Mouse (Mus musculus): ENCODE results near the gene Rec8. TPM values are rescaled to one million over a fixed set of nuclear protein-coding genes. Genes with fewer than 3 reads are reported as not detected.

Rec8 gene
- polyA plus RNA-seq, 1 experiment = not detected

- H3K79me2 ChIP-seq (ENCODE audit: control insufficient read depth, insufficient read depth) = no peaks in the 10 kb centered on the region
- H3K36me3 ChIP-seq (ENCODE audit: control insufficient read depth, insufficient read depth) = peaks cover 3% of the 10 kb centered on the region
- H3K79me3 ChIP-seq (ENCODE audit: low read depth) = no peaks in the 10 kb centered on the region
- peak within 1 kb of the TSS; percentile 61 for H3K4me3 ChIP-seq (ENCODE audit: insufficient read depth, poor library complexity, severe bottlenecking)
- no peaks in the 10 kb centered on the region for H3K27me3 ChIP-seq (ENCODE audit: control insufficient read depth, insufficient read depth, insufficient read length)
- TF ChIP-seq FOSL1 (IDR thresholded peaks at IDR 0.05; ENCODE audit: insufficient read depth, low read length, poor library complexity, severe bottlenecking) (no peak), MYOD1 (IDR thresholded peaks at IDR 0.05; ENCODE audit: control insufficient read depth, insufficient read length, low read depth) (no peak), CEBPB (IDR thresholded peaks at IDR 0.05; ENCODE audit: low read depth) (no peak), MAX (IDR thresholded peaks at IDR 0.05) (no peak), USF1 (IDR thresholded peaks at IDR 0.05; ENCODE audit: low read depth) (no peak), MYOG (IDR thresholded peaks at IDR 0.05; ENCODE audit: control insufficient read depth, extremely low read depth, insufficient read length) (no peak), CTCF (IDR thresholded peaks at IDR 0.05; ENCODE audit: control insufficient read depth, insufficient read depth, insufficient read length) (no peak)
- H3ac ChIP-seq (ENCODE audit: control insufficient read depth, insufficient read length, low read depth) = peak within 1 kb of the TSS; percentile 78
These were observed 39.8 kb upstream of the Rec8 start, which contains the start of gene Psme1 for GRCm38 (mm10) chr14:55577871-55578667. Psme1 (plus strand) TSS chr14:55578123.

GRCm38 (mm10) chr14:55578668-55579269 is 39.1 kb upstream of the Rec8 start:
- Histone ChIP-seq H3K36me3 (ENCODE audit: control insufficient read depth, insufficient read depth) (peaks cover 3% of the 10 kb centered on the region), H3K27me3 (ENCODE audit: control insufficient read depth, insufficient read depth, insufficient read length) (no peaks in the 10 kb centered on the region)
- TF ChIP-seq USF1 (IDR thresholded peaks at IDR 0.05; ENCODE audit: low read depth) = no peak
- TF ChIP-seq CEBPB (IDR thresholded peaks at IDR 0.05; ENCODE audit: low read depth) = peak; percentile 12

GRCm38 (mm10) chr14:55579511-55580496 is 38.0 kb upstream of the Rec8 start:
- no peaks in the 10 kb centered on the region for H3K27me3 ChIP-seq (ENCODE audit: control insufficient read depth, insufficient read depth, insufficient read length)
- no peak overlapping the region for H3ac ChIP-seq (ENCODE audit: control insufficient read depth, insufficient read length, low read depth)
- H3K79me2 ChIP-seq (ENCODE audit: control insufficient read depth, insufficient read depth) = no peaks in the 10 kb centered on the region
- peaks cover 3% of the 10 kb centered on the region for H3K36me3 ChIP-seq (ENCODE audit: control insufficient read depth, insufficient read depth)
- H3K4me3 ChIP-seq (ENCODE audit: insufficient read depth, poor library complexity, severe bottlenecking) = no peak overlapping the region
- TF ChIP-seq MYOG (IDR thresholded peaks at IDR 0.05; ENCODE audit: control insufficient read depth, extremely low read depth, insufficient read length) (no peak), FOSL1 (IDR thresholded peaks at IDR 0.05; ENCODE audit: insufficient read depth, low read length, poor library complexity, severe bottlenecking) (no peak), MAX (IDR thresholded peaks at IDR 0.05) (no peak), CTCF (IDR thresholded peaks at IDR 0.05; ENCODE audit: control insufficient read depth, insufficient read depth, insufficient read length) (no peak), USF1 (IDR thresholded peaks at IDR 0.05; ENCODE audit: low read depth) (no peak), CEBPB (IDR thresholded peaks at IDR 0.05; ENCODE audit: low read depth) (no peak), MYOD1 (IDR thresholded peaks at IDR 0.05; ENCODE audit: control insufficient read depth, insufficient read length, low read depth) (no peak)
- H3K79me3 ChIP-seq (ENCODE audit: low read depth) = no peaks in the 10 kb centered on the region

More at GRCm38 (mm10) chr14:55578668-55579269, 39.1 kb upstream of the Rec8 start:
- no peaks in the 10 kb centered on the region for H3K79me3 ChIP-seq (ENCODE audit: low read depth)
- H3K79me2 ChIP-seq (ENCODE audit: control insufficient read depth, insufficient read depth) = no peaks in the 10 kb centered on the region
- H3K4me3 ChIP-seq (ENCODE audit: insufficient read depth, poor library complexity, severe bottlenecking) = peak overlapping the region; percentile 61
- peak overlapping the region; percentile 78 for H3ac ChIP-seq (ENCODE audit: control insufficient read depth, insufficient read length, low read depth)

GRCm38 (mm10) chr14:55580731-55581130 is 37.1 kb upstream of the Rec8 start:
- Histone ChIP-seq H3K79me3 (ENCODE audit: low read depth) (no peaks in the 10 kb centered on the region), H3ac (ENCODE audit: control insufficient read depth, insufficient read length, low read depth) (no peak overlapping the region), H3K36me3 (ENCODE audit: control insufficient read depth, insufficient read depth) (peaks cover 3% of the 10 kb centered on the region)

GRCm38 (mm10) chr14:55581981-55582681 is 35.7 kb upstream of the Rec8 start:
- TF ChIP-seq FOSL1 (IDR thresholded peaks at IDR 0.05; ENCODE audit: insufficient read depth, low read length, poor library complexity, severe bottlenecking) (no peak), CTCF (IDR thresholded peaks at IDR 0.05; ENCODE audit: control insufficient read depth, insufficient read depth, insufficient read length) (no peak), MYOG (IDR thresholded peaks at IDR 0.05; ENCODE audit: control insufficient read depth, extremely low read depth, insufficient read length) (no peak), MAX (IDR thresholded peaks at IDR 0.05) (no peak), MYOD1 (IDR thresholded peaks at IDR 0.05; ENCODE audit: control insufficient read depth, insufficient read length, low read depth) (no peak), CEBPB (IDR thresholded peaks at IDR 0.05; ENCODE audit: low read depth) (no peak), USF1 (IDR thresholded peaks at IDR 0.05; ENCODE audit: low read depth) (no peak)
- Histone ChIP-seq H3K79me2 (ENCODE audit: control insufficient read depth, insufficient read depth) (no peaks in the 10 kb centered on the region), H3K4me3 (ENCODE audit: insufficient read depth, poor library complexity, severe bottlenecking) (no peak overlapping the region), H3K36me3 (ENCODE audit: control insufficient read depth, insufficient read depth) (peaks cover 3% of the 10 kb centered on the region), H3K79me3 (ENCODE audit: low read depth) (no peaks in the 10 kb centered on the region), H3ac (ENCODE audit: control insufficient read depth, insufficient read length, low read depth) (no peak overlapping the region), H3K27me3 (ENCODE audit: control insufficient read depth, insufficient read depth, insufficient read length) (no peaks in the 10 kb centered on the region)

More at GRCm38 (mm10) chr14:55580731-55581130, 37.1 kb upstream of the Rec8 start:
- no peak for TF ChIP-seq MYOG (IDR thresholded peaks at IDR 0.05; ENCODE audit: control insufficient read depth, extremely low read depth, insufficient read length)
- TF ChIP-seq CTCF (IDR thresholded peaks at IDR 0.05; ENCODE audit: control insufficient read depth, insufficient read depth, insufficient read length) = no peak
- TF ChIP-seq MYOD1 (IDR thresholded peaks at IDR 0.05; ENCODE audit: control insufficient read depth, insufficient read length, low read depth) = no peak
- no peak for TF ChIP-seq USF1 (IDR thresholded peaks at IDR 0.05; ENCODE audit: low read depth)
- no peak for TF ChIP-seq CEBPB (IDR thresholded peaks at IDR 0.05; ENCODE audit: low read depth)
- no peak for TF ChIP-seq FOSL1 (IDR thresholded peaks at IDR 0.05; ENCODE audit: insufficient read depth, low read length, poor library complexity, severe bottlenecking)
- TF ChIP-seq MAX (IDR thresholded peaks at IDR 0.05) = no peak
- Histone ChIP-seq H3K79me2 (ENCODE audit: control insufficient read depth, insufficient read depth) (no peaks in the 10 kb centered on the region), H3K27me3 (ENCODE audit: control insufficient read depth, insufficient read depth, insufficient read length) (no peaks in the 10 kb centered on the region), H3K4me3 (ENCODE audit: insufficient read depth, poor library complexity, severe bottlenecking) (no peak overlapping the region)
